Mouse (Mus musculus) small intestine, adult 2 months (tissue): ENCODE measurements around the gene CN725425. TPM values are rescaled to one million over a fixed set of nuclear protein-coding genes. Genes with fewer than 3 reads are reported as not detected.

Source experiments
- H3K27ac ChIP-seq: fragments of 200-500 bp; 2 replicates; pipeline ENCODE4 v1.5.1; 2012; ENCODE audit warnings: low read depth, low read length, control low read depth, inconsistent platforms; ENCODE audit not compliant: insufficient read depth
- H3K27me3 ChIP-seq: fragments of 200-500 bp; 2 replicates; pipeline ENCODE4 v1.6.1; 2012; ENCODE audit warnings: mild to moderate bottlenecking, moderate library complexity, low read length, inconsistent platforms; ENCODE audit not compliant: control insufficient read depth, insufficient read depth
- H3K36me3 ChIP-seq: fragments of 200-500 bp; 2 replicates; pipeline ENCODE4 v1.6.1; 2012; ENCODE audit warnings: mild to moderate bottlenecking, low read length, control low read depth, inconsistent platforms; ENCODE audit not compliant: control insufficient read depth, insufficient read depth
- H3K4me1 ChIP-seq: fragments of 200-500 bp; 2 replicates; pipeline ENCODE4 v1.6.1; 2012; ENCODE audit warnings: low read length, inconsistent platforms, mixed read lengths; ENCODE audit not compliant: control insufficient read depth, insufficient read depth, insufficient read length
- H3K4me3 ChIP-seq: fragments of 200-500 bp; 2 replicates; pipeline ENCODE4 v1.5.1; 2012; ENCODE audit warnings: low read depth, mild to moderate bottlenecking, control low read depth, inconsistent platforms, low read length, moderate library complexity
- CTCF ChIP-seq: fragments of 200-500 bp; IDR thresholded peaks from 2 replicates; pipeline ENCODE4 v1.5.1; 2012; ENCODE audit warnings: low read depth, mild to moderate bottlenecking, control low read depth, inconsistent platforms, low read length, moderate library complexity, mixed read lengths; ENCODE audit not compliant: insufficient replicate concordance, insufficient read length; ENCODE audit errors: extremely low read depth
- POLR2A ChIP-seq: fragments of 200-500 bp; IDR thresholded peaks from 2 replicates; pipeline ENCODE4 v1.6.1; 2012; ENCODE audit warnings: low read depth, mild to moderate bottlenecking, control low read depth, inconsistent platforms, low read length, moderate library complexity
- WGBS: fragments of 180-500 bp; shearing (Covaris S2); methylation state at CpG from one replicate; pipeline ENCODE4 v1.1.7; 2018; 5-methylcytosine and 5-hydroxymethylcytosine counted together
- polyA plus RNA-seq: library from polyadenylated mRNA; depleted of rRNA; stranded (reverse); fragments of >200 nt; gene quantifications from 2 replicates; pipeline ENCODE4 v1.2.3, GENCODE M21; 2012; rRNA removed

The CN725425 gene
- polyA plus RNA-seq, 1 experiment: not detected

GRCm38 (mm10) chr15:91299319-91299835 lies 100.1 kb downstream of the CN725425 start:
- H3K27ac ChIP-seq: no peak overlapping the region
- no peaks in the 10 kb centered on the region for H3K27me3 ChIP-seq
- TF ChIP-seq POLR2A (no peak), CTCF (no peak)
- no peaks in the 10 kb centered on the region for H3K36me3 ChIP-seq
- WGBS: 87% methylated on average over 11 of the region's 11 CpGs
- no peak overlapping the region for H3K4me3 ChIP-seq
- H3K4me1 ChIP-seq: no peaks in the 10 kb centered on the region

- TF ChIP-seq CTCF: no peak
- TF ChIP-seq POLR2A: no peak
- no peak overlapping the region for H3K4me3 ChIP-seq
- no peak overlapping the region for H3K27ac ChIP-seq
- H3K27me3 ChIP-seq: no peaks in the 10 kb centered on the region
- no peaks in the 10 kb centered on the region for H3K4me1 ChIP-seq
- no peaks in the 10 kb centered on the region for H3K36me3 ChIP-seq
- 3% methylated on average over 3 of the region's 3 CpGs for WGBS
These were observed 102.1 kb downstream of the CN725425 start for GRCm38 (mm10) chr15:91301366-91301765.

- Histone ChIP-seq H3K27me3 (no peaks in the 10 kb centered on the region), H3K4me3 (no peak overlapping the region), H3K36me3 (no peaks in the 10 kb centered on the region), H3K27ac (no peak overlapping the region), H3K4me1 (no peaks in the 10 kb centered on the region)
- WGBS: 52% methylated on average over 7 of the region's 7 CpGs
- TF ChIP-seq POLR2A (no peak), CTCF (no peak)
These were observed 105.1 kb downstream of the CN725425 start for GRCm38 (mm10) chr15:91304296-91304852.

Other genes starting within 250 kb of the CN725425 start
- gene Kif21a, start 149.5 kb upstream of the CN725425 start, polyA plus RNA-seq: 1.6 and 2.7 TPM in 2 replicates
- gene Abcd2, start 7.7 kb upstream of the CN725425 start, polyA plus RNA-seq: 0.04 and 0.06 TPM in 2 replicates